Mouse (Mus musculus) forebrain, embryonic 11.5 days (tissue): Measurements from ENCODE around the gene Bak1. TPM values are rescaled to one million over a fixed set of nuclear protein-coding genes. Genes with fewer than 3 reads are reported as not detected.
A peak's percentile ranks its signal among the peaks of the same experiment; 100 is the strongest.

Experiments used
- ATAC-seq: fragments of 200-750 bp; cut with Nextera tagmentation; replicated peaks from 2 replicates; pipeline ENCODE4 v1.8.0; 2017; ENCODE audit warnings: moderate TSS enrichment; ENCODE audit not compliant: low FRiP score
- DNase-seq: peaks from one replicate; pipeline ENCODE4 v3.0.0-alpha.2; 2017; ENCODE audit warnings: low spot score
- H3K27ac ChIP-seq: fragments of 300-500 bp; sonication (generic); 2 replicates; pipeline ENCODE4 v1.5.1; 2014; ENCODE audit warnings: low read depth, low read length
- H3K27me3 ChIP-seq: fragments of 300-500 bp; sonication (generic); 2 replicates; pipeline ENCODE4 v1.6.1; 2014; ENCODE audit warnings: mild to moderate bottlenecking, low read length, mixed read lengths; ENCODE audit not compliant: control insufficient read depth, insufficient read depth
- H3K36me3 ChIP-seq: fragments of 300-500 bp; sonication (generic); 2 replicates; pipeline ENCODE4 v1.6.1; 2014; ENCODE audit warnings: mild to moderate bottlenecking, low read length, moderate library complexity, mixed read lengths; ENCODE audit not compliant: control insufficient read depth, insufficient read depth
- H3K4me1 ChIP-seq: fragments of 300-500 bp; sonication (generic); replicated peaks from 2 replicates; pipeline ENCODE4 v1.6.1; 2014; ENCODE audit warnings: low read length, mixed read lengths; ENCODE audit not compliant: control insufficient read depth, insufficient read depth
- H3K4me2 ChIP-seq: fragments of 300-500 bp; sonication (generic); 2 replicates; pipeline ENCODE4 v1.6.1; 2014; ENCODE audit warnings: low read depth, mild to moderate bottlenecking, low read length, moderate library complexity, mixed read lengths; ENCODE audit not compliant: severe bottlenecking
- H3K4me3 ChIP-seq: fragments of 300-500 bp; sonication (generic); 2 replicates; pipeline ENCODE4 v1.5.1; 2014; ENCODE audit warnings: low read depth, low read length
- H3K9ac ChIP-seq: fragments of 300-500 bp; sonication (generic); 2 replicates; pipeline ENCODE4 v1.6.1; 2014; ENCODE audit warnings: low read length
- H3K9me3 ChIP-seq: fragments of 300-500 bp; sonication (generic); 2 replicates; pipeline ENCODE4 v1.6.1; 2016; ENCODE audit warnings: low read length, mixed read lengths; ENCODE audit not compliant: control insufficient read depth
- WGBS: fragments of 180-500 bp; shearing (Covaris S2); extraction: QIAGEN DNeasy Blood & Tissue Kit; methylation state at CpG from one replicate; pipeline ENCODE4 v1.1.7; 2014; 5-methylcytosine and 5-hydroxymethylcytosine counted together
- polyA plus RNA-seq: library from polyadenylated mRNA; unstranded; fragments of >200 nt; fragmentation: Nextera tagmentation; extraction: Ambion mirVana; gene quantifications from 2 replicates; pipeline ENCODE4 v1.2.1, GENCODE M21; 2014

Bak1 gene
- polyA plus RNA-seq, 1 experiment from 2014 or later, result 6.6 TPM

GRCm38 (mm10) chr17:26975415-26975814, 53.4 kb downstream of the Bak1 start:
- H3K4me2 ChIP-seq, result no peak overlapping the region
- no peaks in the 10 kb centered on the region for H3K27me3 ChIP-seq
- H3K27ac ChIP-seq, result no peak overlapping the region
- no peaks in the 10 kb centered on the region for H3K9me3 ChIP-seq
- H3K9ac ChIP-seq, result no peak overlapping the region
- peaks cover 5% of the 10 kb centered on the region; the same call in 1 of the 2 replicates for H3K4me1 ChIP-seq
- no peak overlapping the region for H3K4me3 ChIP-seq
- DNase-seq (no peak), ATAC-seq (no peak)
- peaks cover 10% of the 10 kb centered on the region; the same call in 1 of the 2 replicates for H3K36me3 ChIP-seq

- Histone ChIP-seq H3K36me3 (peaks cover 10% of the 10 kb centered on the region; the same call in 1 of the 2 replicates), H3K27me3 (no peaks in the 10 kb centered on the region), H3K9ac (no peak overlapping the region), H3K4me1 (peaks cover 5% of the 10 kb centered on the region; the same call in 1 of the 2 replicates), H3K9me3 (no peaks in the 10 kb centered on the region), H3K27ac (no peak overlapping the region), H3K4me2 (no peak overlapping the region), H3K4me3 (no peak overlapping the region)
- WGBS, result 92% methylated on average over 15 of the region's 15 CpGs
- DNase-seq (peak; percentile 40), ATAC-seq (no peak)
These were observed 54.3 kb downstream of the Bak1 start for GRCm38 (mm10) chr17:26974547-26974946.

- DNase-seq (peak; percentile 98), ATAC-seq (peak; percentile 99)
- H3K4me1 ChIP-seq, result peaks cover 5% of the 10 kb centered on the region; the same call in 1 of the 2 replicates
- under 1% methylated on average over 75 of the region's 75 CpGs for WGBS
- H3K36me3 ChIP-seq, result peaks cover 9% of the 10 kb centered on the region; the same call in 1 of the 2 replicates
- peak within 1 kb of the TSS; percentile 39; the same call in 1 of the 2 replicates for H3K27ac ChIP-seq
- H3K4me3 ChIP-seq, result peak within 1 kb of the TSS; percentile 82
- peak within 1 kb of the TSS; percentile 81 for H3K9ac ChIP-seq
- no peaks in the 10 kb centered on the region for H3K9me3 ChIP-seq
- H3K27me3 ChIP-seq, result no peaks in the 10 kb centered on the region
- H3K4me2 ChIP-seq, result peak within 1 kb of the TSS; percentile 93
These were observed 55.9 kb downstream of the Bak1 start, which contains the start of gene Zbtb9 for GRCm38 (mm10) chr17:26972703-26973574. TSS of gene Zbtb9 (plus strand) at chr17:26973167.

- Histone ChIP-seq H3K4me3 (peak overlapping the region; percentile 82), H3K9me3 (no peaks in the 10 kb centered on the region), H3K4me1 (peaks cover 5% of the 10 kb centered on the region; the same call in 1 of the 2 replicates), H3K27ac (no peak overlapping the region), H3K36me3 (peaks cover 9% of the 10 kb centered on the region; the same call in 1 of the 2 replicates), H3K27me3 (no peaks in the 10 kb centered on the region), H3K9ac (peak overlapping the region; percentile 81), H3K4me2 (peak overlapping the region; percentile 81)
- WGBS, result 11% methylated on average over 3 of the region's 3 CpGs
- DNase-seq, result no peak
- ATAC-seq, result no peak
These were observed 56.7 kb downstream of the Bak1 start for GRCm38 (mm10) chr17:26972107-26972506.

- H3K9ac ChIP-seq, result peak overlapping the region; percentile 10; the same call in 1 of the 2 replicates
- H3K4me2 ChIP-seq, result 0 out of 2 replicates have a peak overlapping the region, but pooled peaks have one; percentile 81
- no peak overlapping the region for H3K27ac ChIP-seq
- ATAC-seq (no peak), DNase-seq (peak; percentile 52)
- H3K27me3 ChIP-seq, result no peaks in the 10 kb centered on the region
- H3K9me3 ChIP-seq, result no peaks in the 10 kb centered on the region
- peaks cover 5% of the 10 kb centered on the region; the same call in 1 of the 2 replicates for H3K4me1 ChIP-seq
- H3K4me3 ChIP-seq, result no peak overlapping the region
- H3K36me3 ChIP-seq, result peaks cover 9% of the 10 kb centered on the region; the same call in 1 of the 2 replicates
- 61% methylated on average over 8 of the region's 8 CpGs for WGBS
These were observed 57.4 kb downstream of the Bak1 start for GRCm38 (mm10) chr17:26971247-26971905.

- WGBS, result 79% methylated on average over 12 of the region's 12 CpGs
- peaks cover 3% of the 10 kb centered on the region; the same call in 1 of the 2 replicates for H3K36me3 ChIP-seq
- H3K4me2 ChIP-seq, result no peak overlapping the region
- no peak overlapping the region for H3K9ac ChIP-seq
- no peak overlapping the region for H3K27ac ChIP-seq
- H3K4me1 ChIP-seq, result peaks cover 5% of the 10 kb centered on the region; the same call in 1 of the 2 replicates
- ATAC-seq (no peak), DNase-seq (no peak)
- no peaks in the 10 kb centered on the region for H3K9me3 ChIP-seq
- H3K27me3 ChIP-seq, result no peaks in the 10 kb centered on the region
- H3K4me3 ChIP-seq, result no peak overlapping the region
These were observed 58.6 kb downstream of the Bak1 start for GRCm38 (mm10) chr17:26970221-26970620.

Other genes starting within 250 kb of the Bak1 start
- 46.1 and 49.7 TPM in 2 replicates for gene Bnip1, start 247.9 kb downstream of the Bak1 start, polyA plus RNA-seq
- not detected in 2 replicates for gene Nkx2-5, start 184.0 kb downstream of the Bak1 start, polyA plus RNA-seq
- 11.1 and 11.3 TPM in 2 replicates for gene Kifc5b, start 111.9 kb downstream of the Bak1 start, polyA plus RNA-seq
- 4.5 and 4.9 TPM in 2 replicates for gene Phf1, start 96.0 kb downstream of the Bak1 start, polyA plus RNA-seq
- 141 and 154 TPM in 2 replicates for gene Cuta, start 89.4 kb downstream of the Bak1 start, polyA plus RNA-seq
- gene Syngap1, start 87.8 kb downstream of the Bak1 start, polyA plus RNA-seq, result 3.2 and 4.2 TPM in 2 replicates
- gene Zbtb9, start 55.8 kb downstream of the Bak1 start, polyA plus RNA-seq, result 13.7 and 13.9 TPM in 2 replicates
- 1.7 and 2.2 TPM in 2 replicates for gene Itpr3, start 28.3 kb upstream of the Bak1 start, polyA plus RNA-seq
- 330 and 336 TPM in 2 replicates for gene Uqcc2, start 104.9 kb upstream of the Bak1 start, polyA plus RNA-seq
- gene Ip6k3, start 138.8 kb upstream of the Bak1 start, polyA plus RNA-seq, result 0.08 and 0.19 TPM in 2 replicates
- 18.1 and 27.8 TPM in 2 replicates for gene Lemd2, start 175.5 kb upstream of the Bak1 start, polyA plus RNA-seq